Mouse (Mus musculus): ENCODE data around the gene Rai14. TPM values are rescaled to one million over a fixed set of nuclear protein-coding genes. Genes with fewer than 3 reads are reported as not detected.
A peak's percentile ranks its signal among the peaks of the same experiment; 100 is the strongest.

Gene Rai14
- polyA plus RNA-seq, 1 experiment from 2014 or later, result 69.9 TPM

- Histone ChIP-seq H3K27ac (no peak overlapping the region), H3K36me3 (peaks cover 4% of the 10 kb centered on the region; the same call in 1 of the 2 replicates), H3K4me3 (no peak overlapping the region), H3K9ac (no peak overlapping the region), H3K4me2 (no peak overlapping the region), H3K27me3 (no peaks in the 10 kb centered on the region), H3K4me1 (peaks cover 47% of the 10 kb centered on the region), H3K9me3 (no peaks in the 10 kb centered on the region)
- ATAC-seq (ENCODE audit: borderline replicate concordance, extremely low read depth, low FRiP score, low TSS enrichment), result no peak
- WGBS, result 48% methylated on average over 14 of the region's 14 CpGs
These were observed 28.6 kb downstream of the Rai14 start for GRCm38 (mm10) chr15:10685692-10686430.

GRCm38 (mm10) chr15:10683687-10684203 lies 30.7 kb downstream of the Rai14 start:
- H3K36me3 ChIP-seq, result peaks cover 1% of the 10 kb centered on the region; the same call in 1 of the 2 replicates
- peaks cover 43% of the 10 kb centered on the region for H3K4me1 ChIP-seq
- ATAC-seq (ENCODE audit: borderline replicate concordance, extremely low read depth, low FRiP score, low TSS enrichment), result no peak
- no peak overlapping the region for H3K9ac ChIP-seq
- no peaks in the 10 kb centered on the region for H3K9me3 ChIP-seq
- no peaks in the 10 kb centered on the region for H3K27me3 ChIP-seq
- H3K4me3 ChIP-seq, result no peak overlapping the region
- 85% methylated on average over 9 of the region's 9 CpGs for WGBS
- no peak overlapping the region for H3K4me2 ChIP-seq
- no peak overlapping the region for H3K27ac ChIP-seq

GRCm38 (mm10) chr15:10680514-10680913 lies 33.9 kb downstream of the Rai14 start:
- Histone ChIP-seq H3K4me3 (no peak overlapping the region), H3K4me1 (peaks cover 27% of the 10 kb centered on the region), H3K4me2 (no peak overlapping the region), H3K9ac (no peak overlapping the region), H3K27ac (no peak overlapping the region), H3K36me3 (no peaks in the 10 kb centered on the region), H3K9me3 (no peaks in the 10 kb centered on the region), H3K27me3 (no peaks in the 10 kb centered on the region)
- 61% methylated on average over 5 of the region's 5 CpGs for WGBS
- ATAC-seq (ENCODE audit: borderline replicate concordance, extremely low read depth, low FRiP score, low TSS enrichment), result no peak

GRCm38 (mm10) chr15:10679571-10679970 lies 34.9 kb downstream of the Rai14 start:
- H3K36me3 ChIP-seq, result no peaks in the 10 kb centered on the region
- H3K4me1 ChIP-seq, result peaks cover 24% of the 10 kb centered on the region
- WGBS, result 54% methylated on average over 4 of the region's 4 CpGs
- no peak overlapping the region for H3K4me2 ChIP-seq
- no peak overlapping the region for H3K9ac ChIP-seq
- H3K27ac ChIP-seq, result 0 out of 2 replicates have a peak overlapping the region, but pooled peaks have one; percentile 1
- H3K27me3 ChIP-seq, result no peaks in the 10 kb centered on the region
- no peak; the same call in 1 of the 2 replicates for ATAC-seq (ENCODE audit: borderline replicate concordance, extremely low read depth, low FRiP score, low TSS enrichment)
- H3K4me3 ChIP-seq, result no peak overlapping the region
- no peaks in the 10 kb centered on the region for H3K9me3 ChIP-seq

GRCm38 (mm10) chr15:10675801-10676200 lies 38.6 kb downstream of the Rai14 start:
- Histone ChIP-seq H3K36me3 (no peaks in the 10 kb centered on the region), H3K4me3 (no peak overlapping the region), H3K4me2 (no peak overlapping the region), H3K4me1 (peaks cover 43% of the 10 kb centered on the region), H3K27ac (no peak overlapping the region), H3K27me3 (no peaks in the 10 kb centered on the region), H3K9ac (no peak overlapping the region), H3K9me3 (no peaks in the 10 kb centered on the region)
- WGBS, result 79% methylated on average over 5 of the region's 5 CpGs
- no peak for ATAC-seq (ENCODE audit: borderline replicate concordance, extremely low read depth, low FRiP score, low TSS enrichment)

GRCm38 (mm10) chr15:10672880-10673279 lies 41.5 kb downstream of the Rai14 start:
- peaks cover 35% of the 10 kb centered on the region for H3K4me1 ChIP-seq
- ATAC-seq (ENCODE audit: borderline replicate concordance, extremely low read depth, low FRiP score, low TSS enrichment), result no peak
- 45% methylated on average over 5 of the region's 5 CpGs for WGBS
- H3K9me3 ChIP-seq, result no peaks in the 10 kb centered on the region
- no peaks in the 10 kb centered on the region for H3K36me3 ChIP-seq
- H3K27ac ChIP-seq, result 0 out of 2 replicates have a peak overlapping the region, but pooled peaks have one; percentile 47
- H3K4me3 ChIP-seq, result no peak overlapping the region
- H3K9ac ChIP-seq, result no peak overlapping the region
- H3K27me3 ChIP-seq, result no peaks in the 10 kb centered on the region
- no peak overlapping the region for H3K4me2 ChIP-seq

- no peaks in the 10 kb centered on the region for H3K27me3 ChIP-seq
- H3K9me3 ChIP-seq, result no peaks in the 10 kb centered on the region
- no peak overlapping the region for H3K4me2 ChIP-seq
- no peak for ATAC-seq (ENCODE audit: borderline replicate concordance, extremely low read depth, low FRiP score, low TSS enrichment)
- no peak overlapping the region for H3K9ac ChIP-seq
- H3K36me3 ChIP-seq, result no peaks in the 10 kb centered on the region
- no peak overlapping the region for H3K4me3 ChIP-seq
- peaks cover 42% of the 10 kb centered on the region for H3K4me1 ChIP-seq
- WGBS, result 30% methylated on average over 4 of the region's 4 CpGs
- peak overlapping the region; percentile 47; the same call in 1 of the 2 replicates for H3K27ac ChIP-seq
These were observed 42.6 kb downstream of the Rai14 start for GRCm38 (mm10) chr15:10671868-10672267.

- 55% methylated on average over 7 of the region's 7 CpGs for WGBS
- H3K27me3 ChIP-seq, result no peaks in the 10 kb centered on the region
- H3K27ac ChIP-seq, result no peak overlapping the region
- H3K4me1 ChIP-seq, result peaks cover 46% of the 10 kb centered on the region
- H3K9ac ChIP-seq, result no peak overlapping the region
- no peak overlapping the region for H3K4me3 ChIP-seq
- H3K9me3 ChIP-seq, result no peaks in the 10 kb centered on the region
- no peak for ATAC-seq (ENCODE audit: borderline replicate concordance, extremely low read depth, low FRiP score, low TSS enrichment)
- no peak overlapping the region for H3K4me2 ChIP-seq
- no peaks in the 10 kb centered on the region for H3K36me3 ChIP-seq
These were observed 44.3 kb downstream of the Rai14 start for GRCm38 (mm10) chr15:10670107-10670506.

- ATAC-seq (ENCODE audit: borderline replicate concordance, extremely low read depth, low FRiP score, low TSS enrichment), result no peak
- H3K4me1 ChIP-seq, result peaks cover 49% of the 10 kb centered on the region
- H3K9me3 ChIP-seq, result no peaks in the 10 kb centered on the region
- no peak overlapping the region for H3K4me3 ChIP-seq
- H3K4me2 ChIP-seq, result no peak overlapping the region
- no peaks in the 10 kb centered on the region for H3K36me3 ChIP-seq
- no peak overlapping the region for H3K9ac ChIP-seq
- H3K27ac ChIP-seq, result 0 out of 2 replicates have a peak overlapping the region, but pooled peaks have one; percentile 10
- WGBS, result 39% methylated on average over 10 of the region's 10 CpGs
- H3K27me3 ChIP-seq, result no peaks in the 10 kb centered on the region
These were observed 46.1 kb downstream of the Rai14 start for GRCm38 (mm10) chr15:10668120-10668900.

- 54% methylated on average over 8 of the region's 8 CpGs for WGBS
- Histone ChIP-seq H3K9me3 (no peaks in the 10 kb centered on the region), H3K4me3 (no peak overlapping the region), H3K4me1 (peaks cover 50% of the 10 kb centered on the region), H3K27me3 (no peaks in the 10 kb centered on the region), H3K4me2 (no peak overlapping the region), H3K27ac (no peak overlapping the region), H3K9ac (no peak overlapping the region), H3K36me3 (no peaks in the 10 kb centered on the region)
- ATAC-seq (ENCODE audit: borderline replicate concordance, extremely low read depth, low FRiP score, low TSS enrichment), result no peak
These were observed 48.6 kb downstream of the Rai14 start for GRCm38 (mm10) chr15:10665816-10666215.

GRCm38 (mm10) chr15:10664529-10664898 lies 49.9 kb downstream of the Rai14 start:
- no peak overlapping the region for H3K9ac ChIP-seq
- WGBS, result 48% methylated on average over 5 of the region's 5 CpGs
- no peaks in the 10 kb centered on the region for H3K36me3 ChIP-seq
- no peak overlapping the region for H3K27ac ChIP-seq
- H3K4me2 ChIP-seq, result no peak overlapping the region
- peaks cover 50% of the 10 kb centered on the region for H3K4me1 ChIP-seq
- ATAC-seq (ENCODE audit: borderline replicate concordance, extremely low read depth, low FRiP score, low TSS enrichment), result no peak
- no peak overlapping the region for H3K4me3 ChIP-seq
- no peaks in the 10 kb centered on the region for H3K27me3 ChIP-seq
- H3K9me3 ChIP-seq, result no peaks in the 10 kb centered on the region

All from lung, embryonic 15.5 days (tissue).